Mouse (Mus musculus) urinary bladder, postnatal 4 days (tissue): ENCODE measurements around the gene Lipf.

Source experiments
- DNase-seq, 2 experiments: peaks; one replicate each; pipeline ENCODE4 v3.0.0; 2021 to 2022; ENCODE audit warnings: low spot score in 2 of 2

Gene Lipf

DNA sequence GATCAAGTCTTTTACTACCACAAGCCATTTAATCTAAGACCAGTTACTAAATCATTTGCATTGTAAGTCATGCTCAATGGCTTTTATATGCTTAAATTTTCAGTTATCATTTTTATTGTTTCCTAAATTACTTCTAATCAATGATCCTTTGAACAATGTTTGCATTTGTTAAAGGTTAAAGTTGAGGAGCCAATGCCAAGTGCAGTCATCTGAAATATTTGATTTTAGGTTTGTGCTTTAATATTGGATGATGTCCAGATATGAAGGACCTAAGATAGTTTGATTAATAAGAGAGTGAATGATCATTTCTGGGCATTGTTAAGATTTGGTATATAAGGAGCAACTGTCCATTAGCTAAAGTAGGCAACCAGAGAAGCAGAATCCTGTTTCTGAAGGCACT is at the start of gene Lipf:
Lipf (plus strand) TSS at position 301 of the 400 bp plus-strand sequence.
- DNase-seq, result no peak

- no peak for DNase-seq
These were observed 36.9 kb upstream of the Lipf start for GRCm38 (mm10) chr19:33924099-33924498.

- DNase-seq, result no peak
These were observed 18.0 kb downstream of the Lipf start for GRCm38 (mm10) chr19:33979007-33979406.

- DNase-seq, result no peak
These were observed 22.1 kb downstream of the Lipf start for GRCm38 (mm10) chr19:33983043-33983442.

DNA sequence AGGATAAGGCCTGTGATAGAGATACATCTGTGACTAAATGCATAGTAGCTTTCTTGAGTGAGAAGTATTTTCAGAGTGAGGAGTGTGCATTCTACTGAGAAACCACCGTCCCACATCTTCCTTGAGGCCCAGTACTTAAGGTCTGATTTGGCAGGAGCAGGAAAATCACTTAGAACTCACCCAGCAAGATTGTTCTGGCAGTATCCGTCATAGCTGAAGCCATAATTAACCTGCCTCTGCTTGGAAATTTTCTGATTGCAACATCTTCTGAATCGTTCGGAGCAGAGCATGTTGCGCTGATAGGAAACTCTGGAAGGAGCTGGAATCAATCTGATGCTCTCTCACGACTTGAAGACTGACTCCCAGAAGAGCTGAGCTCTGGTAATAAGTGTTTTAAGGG is 47.0 kb downstream of the Lipf start, which contains the start of gene Lipk:
Lipk (plus strand) TSS at position 289 of the 400 bp plus-strand sequence.
- no peak for DNase-seq

GRCm38 (mm10) chr19:34021440-34022172 is 60.6 kb downstream of the Lipf start:
- DNase-seq, result no peak

- no peak for DNase-seq
These were observed 61.8 kb downstream of the Lipf start for GRCm38 (mm10) chr19:34022759-34023158.
